Mouse (Mus musculus): ENCODE data around the gene Trappc1.
"Not testable (repeated sequence)": the region's sequence is repeated elsewhere in the genome, so short reads cannot be mapped to it uniquely, and the experiment has no call there.

The Trappc1 gene

DNA sequence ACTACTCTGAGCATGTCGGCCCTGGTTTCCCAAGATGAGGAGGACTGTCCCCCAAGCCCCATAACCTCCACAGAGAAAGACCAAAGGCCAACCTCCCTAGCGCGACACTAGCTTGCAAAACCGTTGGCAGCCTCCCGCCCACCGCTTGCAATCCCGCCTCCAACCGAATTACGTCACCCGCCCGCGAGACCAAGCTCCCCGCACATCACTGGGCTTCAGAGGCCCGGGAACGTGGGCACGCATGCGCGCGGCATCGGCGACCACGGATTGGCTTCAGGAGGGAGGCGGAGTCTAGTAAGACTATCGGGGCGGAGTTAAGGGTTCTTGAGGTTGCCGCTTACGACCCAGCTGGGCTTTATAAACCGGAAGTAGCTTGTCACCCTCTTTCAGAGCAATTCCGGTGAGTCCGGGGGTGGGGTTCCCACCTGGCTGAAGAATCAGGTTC, at the start of gene Trappc1, which contains the start of gene Cntrob:
Trappc1 (plus strand) TSS at position 314 of the 445 bp plus-strand sequence.
Cntrob (minus strand) TSS at position 109 of the 445 bp plus-strand sequence.
- DNase-seq, result peak; percentile 99 to 100

DNA sequence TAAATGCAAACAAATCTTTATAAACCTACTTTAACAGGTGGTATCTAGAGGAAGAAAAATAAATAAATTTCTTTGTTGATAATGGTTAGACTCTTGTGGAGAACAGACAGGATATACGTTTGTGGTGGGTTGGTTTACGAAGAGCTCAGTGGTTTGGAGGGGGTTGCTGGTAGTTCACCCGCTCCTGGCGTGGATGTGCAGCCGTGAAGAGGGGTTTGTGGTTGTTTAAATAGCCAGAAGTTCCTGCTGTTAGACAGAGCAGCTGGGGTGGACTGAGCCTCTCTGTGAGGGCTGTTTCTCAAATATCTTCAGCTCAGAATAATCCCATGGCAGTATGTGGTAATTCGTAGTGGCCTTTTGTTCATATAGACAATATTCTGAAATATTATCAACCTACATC, 48.1 kb upstream of the Trappc1 start:
- DNase-seq, result no peak

DNA sequence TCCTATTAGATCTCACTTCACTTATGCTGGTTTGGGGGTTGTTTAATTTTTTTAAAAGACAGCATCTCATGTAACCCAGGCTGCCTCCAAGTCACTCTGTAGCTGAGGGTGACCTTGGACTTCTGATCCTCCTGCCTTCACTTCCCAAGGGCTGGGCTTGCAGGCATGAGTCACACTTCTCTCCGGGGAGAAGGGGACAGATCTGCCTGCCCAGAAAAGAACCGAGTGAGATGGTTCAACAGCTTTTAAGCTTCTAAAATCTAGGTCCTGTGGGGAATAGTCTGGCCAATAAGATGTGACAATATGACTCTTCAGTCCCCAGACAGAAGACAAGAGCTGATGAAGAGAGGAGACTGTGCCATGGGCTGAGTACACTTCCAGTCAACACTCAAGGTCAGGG, 47.7 kb upstream of the Trappc1 start:
- DNase-seq, result no peak

DNA sequence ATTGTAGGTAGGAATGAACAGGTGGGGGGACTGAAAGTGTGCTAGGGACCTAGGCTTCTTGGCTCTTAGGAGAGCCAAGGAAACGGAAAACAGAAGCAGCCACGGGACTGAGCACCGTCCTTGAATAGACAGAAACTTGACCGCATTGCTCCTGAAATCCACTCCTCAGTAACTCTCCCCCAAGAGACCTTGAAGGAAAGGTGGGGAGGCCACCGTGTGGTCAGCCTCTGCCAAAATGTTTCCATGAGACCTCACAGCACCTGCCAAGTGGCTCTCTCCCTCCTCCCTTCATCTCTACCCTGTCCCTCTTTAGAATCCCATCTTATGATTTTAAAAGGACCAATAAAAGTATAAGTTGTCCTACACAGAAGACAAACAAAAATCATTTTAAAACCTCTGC, 46.5 kb upstream of the Trappc1 start:
- no peak for DNase-seq

DNA sequence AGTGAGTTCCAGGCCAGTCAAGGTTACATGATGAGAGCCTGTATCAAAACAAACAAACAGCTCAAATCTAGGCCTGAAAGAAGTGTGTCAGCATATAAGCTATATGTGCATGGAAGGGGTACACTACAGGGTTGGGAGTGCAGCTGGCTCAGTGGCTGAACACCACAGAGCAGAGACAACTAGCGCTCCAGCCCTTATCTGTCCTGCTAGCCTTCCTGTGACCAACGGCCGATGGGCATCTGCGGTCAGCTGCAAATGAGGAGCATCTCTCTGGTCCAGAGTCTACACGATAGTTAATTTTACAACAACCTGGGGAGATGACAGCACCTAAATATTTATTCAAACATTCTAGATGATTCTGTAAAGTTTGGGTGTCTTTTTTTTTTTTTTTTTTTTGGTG, 32.7 kb upstream of the Trappc1 start:
- no peak for DNase-seq

DNA sequence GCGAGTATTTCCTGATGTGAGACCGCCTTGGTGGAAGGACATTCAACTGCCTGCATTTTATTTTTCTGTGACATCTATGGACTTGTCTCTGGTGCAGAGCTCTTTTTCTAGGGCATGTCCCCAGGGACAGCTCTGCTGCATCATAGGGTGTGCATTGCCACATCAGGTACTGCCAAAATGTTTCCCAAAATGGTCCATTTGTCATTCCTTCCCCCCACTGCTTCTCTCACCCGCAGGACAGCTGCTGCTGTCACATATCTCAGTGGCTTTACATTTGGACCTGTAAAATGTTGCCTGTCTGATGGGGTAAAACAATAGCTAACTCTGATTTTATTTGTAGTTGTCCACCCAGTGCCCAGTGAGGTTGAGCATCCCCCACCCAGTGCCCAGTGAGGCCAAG, 28.5 kb upstream of the Trappc1 start:
- DNase-seq, result no peak

DNA sequence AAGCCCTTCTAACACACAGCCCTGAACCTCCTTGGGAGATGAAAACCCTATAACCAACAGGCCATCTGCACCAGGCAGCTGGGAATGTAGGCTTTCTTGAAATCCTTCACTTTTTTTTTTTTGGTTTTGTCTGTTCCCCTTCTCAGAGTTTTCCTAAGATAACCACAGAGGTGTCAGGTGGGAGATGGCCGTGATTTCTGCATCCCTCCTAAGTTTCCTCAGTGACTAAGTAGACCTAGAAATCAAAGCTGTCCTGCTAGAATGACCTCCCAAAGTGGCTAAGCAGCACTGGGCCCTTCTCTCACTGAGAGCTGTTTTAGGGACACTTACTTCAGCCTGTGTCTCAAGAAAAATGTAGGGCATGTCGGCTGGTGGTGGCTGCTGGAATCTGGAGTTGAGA, 26.0 kb upstream of the Trappc1 start:
- DNase-seq, result no peak

DNA sequence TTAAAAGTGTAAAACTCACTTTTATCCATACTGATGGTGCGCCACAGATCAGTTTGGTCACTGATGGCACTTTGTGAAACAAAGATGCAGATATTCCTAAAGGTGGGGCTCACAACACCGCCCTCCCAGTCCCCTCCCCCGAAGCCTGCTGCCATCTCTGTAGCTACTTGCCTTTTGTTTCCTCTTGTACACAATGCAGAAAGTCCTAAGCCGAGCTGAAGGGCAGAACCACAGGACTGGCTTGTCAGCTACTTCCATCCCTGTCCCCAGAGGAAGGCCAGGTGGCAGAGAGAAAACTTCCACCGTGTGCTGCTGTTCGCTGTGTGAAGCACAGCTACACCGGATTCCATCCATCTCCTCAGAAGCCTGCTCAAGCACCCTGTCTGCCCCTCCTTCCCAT, 25.5 kb upstream of the Trappc1 start:
- no peak for DNase-seq

DNA sequence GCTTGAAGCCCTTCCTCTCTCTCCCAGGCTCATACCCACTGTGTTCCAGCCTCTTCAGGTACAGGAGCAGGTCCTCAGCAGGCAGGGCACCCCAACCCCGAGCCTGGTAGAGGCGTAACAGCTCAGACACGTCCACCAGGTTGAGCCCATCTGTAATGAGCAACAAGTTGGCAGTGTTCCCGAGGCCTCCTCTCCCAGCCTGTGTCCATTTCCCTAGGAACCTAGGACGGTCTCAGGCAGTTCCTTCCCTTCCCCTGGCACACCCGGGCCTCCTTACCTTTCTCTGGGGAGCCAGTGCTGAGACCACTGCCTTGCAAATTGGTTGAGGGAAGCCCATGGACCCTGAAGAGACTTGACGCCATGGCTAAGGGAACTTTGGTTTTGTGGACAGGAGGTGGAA, 21.0 kb upstream of the Trappc1 start:
- DNase-seq, result no peak

DNA sequence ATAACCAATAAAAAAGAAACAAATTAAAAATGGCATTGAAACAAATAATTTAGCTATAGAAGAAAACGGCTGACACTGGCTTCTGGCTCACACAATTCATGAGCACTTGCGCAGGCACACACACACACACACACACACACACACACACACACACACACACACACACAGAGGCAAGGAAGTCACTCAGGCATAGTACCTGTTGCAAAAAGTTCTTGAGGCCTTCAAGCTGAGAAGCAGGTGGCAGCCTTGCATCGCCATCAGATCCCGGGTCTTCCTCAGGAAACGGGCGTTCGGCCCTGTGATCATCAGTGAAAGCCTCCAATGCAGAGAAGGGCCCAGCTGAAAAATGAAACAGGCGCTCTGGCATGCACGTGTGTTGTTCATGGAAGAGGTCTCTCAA, 18.5 kb upstream of the Trappc1 start:
- peak in 1 of 2 experiments; percentile 8 for DNase-seq

DNA sequence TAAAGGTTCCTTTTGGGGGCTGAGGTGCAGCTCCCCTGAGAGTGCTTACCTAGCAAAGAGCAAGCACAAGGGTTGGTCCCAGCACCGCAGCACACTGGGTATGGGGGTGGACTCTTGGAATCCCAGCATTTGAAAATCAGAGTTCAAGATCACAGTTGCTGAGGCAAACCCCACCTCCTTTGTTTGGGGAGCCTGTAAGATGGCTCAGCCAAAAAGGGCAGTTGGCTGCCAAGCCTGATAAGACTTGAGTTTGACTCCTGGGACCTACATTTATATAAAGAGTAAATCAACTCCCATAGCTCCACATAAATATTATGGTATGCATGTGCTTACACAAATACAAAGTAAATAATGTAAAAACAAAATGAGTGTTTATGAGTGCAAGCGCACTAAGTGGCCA, 17.7 kb upstream of the Trappc1 start:
- DNase-seq, result no peak

DNA sequence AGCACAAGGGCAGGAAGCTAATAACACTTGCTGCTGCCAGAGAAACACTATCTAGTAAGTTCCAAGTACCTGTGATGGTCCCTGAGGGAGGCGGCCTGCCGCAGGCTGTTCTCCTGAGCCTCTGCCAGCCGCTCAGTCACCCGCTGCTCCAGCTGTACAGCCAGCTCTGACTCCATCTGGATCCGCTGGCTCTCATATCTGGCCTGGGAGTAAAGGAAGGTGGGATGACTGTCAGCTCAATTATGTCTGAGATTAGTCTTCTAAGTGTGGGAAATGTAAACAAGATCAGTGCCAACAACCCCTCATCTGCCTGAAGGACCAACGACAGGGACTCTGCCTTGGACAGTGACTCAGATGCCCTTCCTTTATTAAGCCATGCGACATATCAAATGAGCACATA, 12.5 kb upstream of the Trappc1 start:
- no peak for DNase-seq

DNA sequence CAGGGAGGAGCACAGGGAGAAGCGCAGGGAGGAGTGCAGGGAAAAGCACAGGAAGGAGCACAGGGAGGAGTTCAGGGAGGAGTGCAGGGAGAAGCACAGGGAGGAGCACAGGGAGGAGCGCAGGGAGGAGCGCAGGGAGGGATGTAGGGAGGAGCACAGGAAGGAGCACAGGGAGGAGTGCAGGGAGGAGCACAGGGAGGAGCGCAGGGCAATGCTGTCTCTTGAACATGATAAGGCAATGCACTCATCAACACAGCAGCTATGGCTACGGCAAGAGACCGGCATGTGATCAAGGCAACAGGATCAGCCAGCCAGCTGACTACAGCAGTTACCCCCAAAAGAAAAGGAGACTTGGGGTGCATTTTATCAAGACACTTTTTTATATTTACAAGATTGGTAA, 7.4 kb upstream of the Trappc1 start:
- DNase-seq, result no peak

DNA sequence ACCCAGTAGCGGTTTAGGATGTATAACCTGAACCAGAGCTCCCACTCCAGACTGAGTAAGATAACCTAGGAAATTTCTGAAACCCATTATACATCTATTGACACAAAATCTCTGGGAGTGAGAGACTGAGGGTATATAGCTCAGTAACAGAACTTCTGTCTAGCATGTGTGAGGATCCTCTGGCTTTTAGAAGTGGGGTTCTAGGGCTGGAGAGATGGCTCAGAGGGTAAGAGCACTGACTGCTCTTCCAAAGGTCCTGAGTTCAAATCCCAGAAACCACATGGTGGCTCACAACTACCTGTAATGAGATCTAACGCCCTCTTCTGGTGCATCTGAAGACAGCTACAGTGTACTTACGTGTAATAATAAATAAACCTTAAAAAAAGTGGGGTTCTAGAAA, 5.8 kb upstream of the Trappc1 start:
- DNase-seq, result not testable (repeated sequence)

DNA sequence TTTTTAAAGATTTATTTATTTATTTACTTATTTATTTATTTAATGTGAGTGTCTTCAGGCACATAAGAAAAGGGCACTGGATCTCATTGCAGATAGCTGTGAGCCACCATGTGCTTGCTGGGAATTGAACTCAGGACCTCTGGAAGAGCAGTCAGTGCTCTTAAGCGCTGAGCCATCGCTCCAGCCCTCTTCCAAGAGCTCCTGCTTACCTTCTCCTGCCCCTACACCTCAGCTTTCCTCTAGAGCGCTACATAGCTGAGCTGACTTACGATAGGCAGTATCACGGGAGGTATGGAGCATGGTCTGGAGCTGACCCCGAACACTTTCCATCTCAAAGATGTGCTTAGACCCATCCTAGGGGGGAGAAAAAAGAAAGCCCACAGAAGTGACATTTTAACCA, 2.2 kb upstream of the Trappc1 start:
- DNase-seq, result no peak

DNA sequence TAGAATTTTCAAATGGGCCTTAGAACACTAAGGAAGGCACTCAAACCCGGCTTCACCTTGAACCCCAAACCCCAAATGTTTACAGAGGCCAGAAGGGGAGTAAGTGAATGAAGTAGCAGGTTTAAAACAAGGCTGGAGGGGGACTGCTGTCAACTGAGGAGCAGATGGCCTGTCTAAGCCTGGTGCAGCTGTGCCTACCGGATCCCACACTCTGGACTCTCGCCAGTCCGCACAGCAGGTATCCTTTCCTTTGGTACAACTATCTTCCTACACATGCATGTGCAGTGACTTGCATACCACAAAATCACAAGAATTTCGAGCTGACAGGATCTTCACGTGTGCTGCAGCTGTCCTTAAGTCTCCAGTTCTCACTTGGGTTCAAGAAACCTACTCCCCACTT, 1.8 kb upstream of the Trappc1 start:
- DNase-seq, result no peak

DNA sequence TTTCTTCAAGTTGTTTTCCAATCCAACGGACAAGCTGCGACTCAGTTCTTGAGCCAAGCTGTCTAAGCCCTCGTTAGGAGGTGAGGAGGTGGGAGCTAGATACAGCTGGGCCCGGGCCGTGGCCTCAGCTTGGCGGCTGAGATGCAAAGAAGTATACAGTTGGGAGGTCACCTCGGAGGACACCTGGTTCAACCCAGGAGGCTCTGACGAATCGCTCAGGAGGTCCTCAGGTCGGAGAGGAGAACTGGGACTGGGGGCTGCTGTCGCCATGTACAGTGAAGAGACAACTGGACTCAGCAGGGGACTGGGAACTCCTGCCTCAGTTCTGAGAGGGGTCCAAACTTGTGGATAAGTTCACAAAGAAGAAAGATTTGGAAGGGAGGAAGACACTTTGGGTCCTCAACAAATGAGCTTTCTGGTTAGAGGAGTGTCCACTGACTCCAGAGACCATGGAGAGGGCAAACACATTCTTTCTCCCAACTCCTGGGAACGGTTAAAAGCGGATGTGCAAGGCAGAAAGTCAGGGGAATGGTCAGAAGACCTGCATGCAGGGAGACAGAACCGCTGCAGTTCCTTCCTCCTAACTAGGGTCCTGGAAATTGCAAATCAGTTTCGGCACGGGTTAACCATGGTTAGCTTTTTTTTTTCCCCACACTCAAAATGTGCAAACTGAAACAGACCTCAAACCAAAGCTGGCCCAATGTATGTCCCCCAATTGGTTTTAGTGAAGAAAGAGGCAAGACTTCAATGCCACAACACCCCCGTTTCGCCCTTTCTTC, 898 bp upstream of the Trappc1 start:
- peak in 1 of 2 experiments; percentile 33 for DNase-seq

DNA sequence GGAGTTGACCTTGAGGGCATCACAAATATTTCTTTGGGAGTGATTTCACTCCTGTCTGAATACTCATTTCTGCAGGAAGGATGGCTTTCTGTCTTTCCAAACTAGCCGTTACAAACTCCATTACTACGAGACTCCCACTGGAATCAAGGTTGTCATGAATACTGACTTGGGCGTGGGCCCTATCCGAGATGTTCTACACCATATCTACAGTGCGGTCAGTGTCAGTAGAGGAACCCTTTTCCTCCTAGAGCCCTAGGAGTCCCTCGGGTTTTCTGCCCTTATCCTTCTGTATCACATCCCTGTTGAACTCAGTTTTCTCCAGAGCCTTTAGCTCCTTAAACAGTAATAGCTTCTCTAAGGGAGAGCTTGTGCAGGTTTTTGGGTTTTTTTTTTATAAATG, 969 bp downstream of the Trappc1 start:
- no peak for DNase-seq

DNA sequence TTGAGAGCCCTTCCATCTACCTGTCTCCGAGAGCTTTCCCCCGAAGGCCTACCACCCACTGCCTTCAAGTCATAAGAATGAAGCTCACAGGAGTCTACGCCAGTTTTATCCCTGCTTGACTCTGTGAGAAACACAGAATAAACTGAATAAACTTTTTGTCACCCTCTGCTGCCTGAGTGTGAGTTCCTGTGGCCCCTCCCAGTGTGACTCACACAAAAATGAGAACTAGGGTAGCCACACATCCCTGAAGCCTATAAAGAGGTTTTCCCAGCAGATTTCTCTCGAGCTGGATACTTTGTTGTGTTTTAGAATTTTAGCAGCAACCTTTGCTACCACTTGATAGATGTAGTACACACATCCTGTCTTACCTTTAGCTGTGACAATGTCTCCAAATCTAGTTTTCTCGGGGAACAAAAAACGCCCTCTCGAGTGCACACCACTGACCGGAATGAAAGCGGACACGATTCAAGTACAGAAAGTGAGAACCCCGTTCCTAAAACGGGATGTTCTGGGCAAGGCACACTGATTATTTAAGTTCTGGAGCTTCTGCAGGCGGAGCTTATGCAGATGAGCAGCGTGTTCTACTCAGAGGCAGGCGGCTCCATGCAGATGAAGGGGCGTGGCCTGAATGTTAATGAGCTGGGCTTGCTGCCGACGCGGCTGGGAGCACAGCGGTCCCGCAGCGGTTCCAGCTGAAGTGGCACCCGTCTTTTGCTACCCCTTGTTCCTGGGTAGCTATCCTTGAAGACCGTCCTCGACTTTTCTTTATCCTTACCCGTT, 2.0 kb downstream of the Trappc1 start, which contains the start of gene Kcnab3:
Kcnab3 (plus strand) TSS at position 631 of the 780 bp plus-strand sequence.
- DNase-seq, result peak; percentile 90 to 93

DNA sequence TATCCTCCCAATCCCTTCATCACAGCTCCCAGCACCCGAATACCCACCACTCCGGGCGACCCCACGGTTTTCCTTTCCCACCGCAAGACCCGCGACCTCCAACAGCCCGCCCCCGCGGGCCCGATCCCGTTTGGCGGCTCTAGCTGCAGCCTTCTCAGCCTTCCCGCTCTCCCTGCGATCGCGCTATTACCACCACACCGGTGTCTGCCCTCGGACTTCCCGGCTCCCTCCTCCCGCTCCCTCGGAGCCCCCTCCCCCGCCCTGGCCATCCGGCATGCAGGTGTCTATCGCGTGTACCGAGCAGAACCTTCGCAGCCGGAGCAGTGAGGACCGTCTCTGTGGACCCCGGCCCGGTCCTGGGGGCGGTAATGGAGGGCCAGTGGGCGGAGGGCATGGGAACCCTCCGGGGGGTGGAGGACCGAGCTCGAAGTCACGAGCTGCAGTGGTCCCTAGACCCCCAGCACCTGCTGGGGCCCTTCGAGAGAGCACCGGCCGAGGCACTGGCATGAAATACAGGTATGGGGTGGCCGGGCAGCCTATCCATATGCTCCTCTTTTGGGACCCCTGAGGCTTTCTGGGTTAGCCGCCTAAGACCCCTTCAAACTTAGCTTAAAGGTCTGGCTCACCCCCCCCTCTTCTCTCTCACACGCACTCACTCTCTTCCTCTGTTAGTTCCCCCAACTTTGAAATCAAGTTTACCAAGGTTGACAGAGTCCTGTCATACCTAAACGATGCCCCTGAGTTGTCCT, 2.8 kb downstream of the Trappc1 start:
- peak; percentile 49 to 68 for DNase-seq

DNA sequence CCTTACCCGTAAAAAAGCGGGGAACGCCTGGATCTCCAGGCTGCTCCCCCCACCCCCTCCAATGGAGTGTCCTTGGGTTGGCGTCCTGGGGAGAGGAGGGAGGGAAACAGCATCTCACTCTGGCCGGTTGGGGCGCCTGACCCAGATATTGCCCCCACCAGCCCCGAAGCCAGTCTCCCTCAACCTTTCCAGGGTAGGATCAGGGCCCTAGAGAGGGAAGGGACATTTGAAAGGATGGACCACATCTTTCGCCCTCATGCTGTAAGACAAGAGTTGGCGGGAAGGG, 3.3 kb downstream of the Trappc1 start:
- DNase-seq, result no peak

DNA sequence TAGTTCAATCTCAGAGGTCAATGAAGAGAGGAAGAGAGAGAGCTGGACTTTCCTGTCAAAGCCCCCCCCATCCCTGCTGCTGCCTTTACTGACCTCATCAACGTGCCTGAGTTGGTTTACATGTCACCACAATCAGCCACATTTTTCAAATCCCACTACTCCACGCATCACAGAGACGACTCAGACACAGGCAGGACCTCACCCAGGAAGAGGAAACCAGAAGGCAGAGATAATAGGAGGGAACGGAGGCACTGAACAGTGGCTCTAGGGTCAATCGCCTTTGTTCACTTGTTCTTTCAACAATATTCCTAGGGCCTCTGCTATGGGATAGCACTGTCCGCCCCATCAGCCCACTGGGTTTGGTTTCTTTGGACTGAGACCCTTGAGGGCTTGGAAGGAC, 3.9 kb downstream of the Trappc1 start:
- no peak for DNase-seq

DNA sequence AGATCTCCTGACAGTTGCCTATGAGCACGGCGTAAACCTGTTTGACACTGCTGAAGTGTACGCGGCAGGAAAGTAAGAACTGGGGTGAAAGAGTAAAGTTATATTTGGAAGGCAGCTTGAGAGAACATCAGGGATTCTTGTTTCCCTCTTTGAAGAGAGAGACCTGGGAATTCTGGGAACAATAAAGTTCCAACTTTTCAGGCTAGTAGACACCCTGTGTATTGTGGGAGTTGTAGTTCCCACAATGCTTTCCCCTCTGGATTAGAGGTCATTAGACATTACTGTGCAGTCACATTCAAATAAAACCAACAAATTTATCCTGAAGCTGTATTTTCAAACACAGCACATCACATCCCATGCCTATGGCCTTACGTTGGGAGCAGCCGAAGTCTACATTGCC, 4.7 kb downstream of the Trappc1 start:
- DNase-seq, result no peak

DNA sequence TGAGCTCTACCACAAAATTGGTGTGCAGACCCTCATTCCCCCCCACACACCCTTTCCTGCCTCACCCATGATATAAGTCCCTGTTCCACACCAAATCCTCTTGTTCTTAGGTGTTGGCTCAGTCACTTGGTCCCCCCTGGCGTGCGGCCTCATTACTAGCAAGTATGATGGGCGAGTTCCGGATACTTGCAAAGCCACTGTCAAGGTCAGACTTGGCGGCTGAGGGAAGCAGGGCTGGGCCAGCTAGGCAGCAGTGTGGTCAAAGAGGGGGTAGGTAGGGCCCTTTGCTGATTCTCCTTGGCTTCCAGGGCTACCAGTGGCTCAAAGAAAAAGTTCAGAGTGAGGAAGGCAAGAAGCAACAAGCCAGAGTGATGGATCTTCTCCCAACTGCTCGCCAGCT, 7.4 kb downstream of the Trappc1 start:
- DNase-seq, result no peak

All from kidney, postnatal 4 days (tissue).